Mouse (Mus musculus) liver, postnatal 0 days (tissue): ENCODE measurements around the gene Kalrn.

Experiments used
- CTCF ChIP-seq: sonication (generic); IDR thresholded peaks from 2 replicates; pipeline ENCODE4 v1.5.1; 2016; ENCODE audit warnings: antibody characterized with exemption, low read depth
- EP300 ChIP-seq: IDR thresholded peaks from 2 replicates; pipeline ENCODE4 v1.6.1; 2016; ENCODE audit warnings: antibody characterized with exemption, low read depth, mild to moderate bottlenecking

GRCm38 (mm10) chr16:34252670-34253069, 320.7 kb downstream of the Kalrn start:
- no peak for TF ChIP-seq CTCF
- TF ChIP-seq EP300 = no peak
